Mouse (Mus musculus) liver, embryonic 11.5 days (tissue): ENCODE results near the gene Pex7. TPM values are rescaled to one million over a fixed set of nuclear protein-coding genes. Genes with fewer than 3 reads are reported as not detected.

Source experiments
- ATAC-seq: fragments of 200-750 bp; cut with Nextera tagmentation; replicated peaks from 2 replicates; pipeline ENCODE4 v1.8.0; 2017; ENCODE audit warnings: moderate number of reproducible peaks, mild to moderate bottlenecking, moderate TSS enrichment, moderate library complexity; ENCODE audit not compliant: low FRiP score
- DNase-seq: peaks from one replicate; pipeline ENCODE4 v3.0.0-alpha.2; 2017; ENCODE audit warnings: low spot score
- H3K27ac ChIP-seq: fragments of 300-500 bp; sonication (generic); 2 replicates; pipeline ENCODE4 v1.5.1; 2014; ENCODE audit warnings: mild to moderate bottlenecking, low read depth, low read length, control low read depth
- H3K27me3 ChIP-seq: fragments of 300-500 bp; sonication (generic); replicated peaks from 2 replicates; pipeline ENCODE4 v1.6.1; 2014; ENCODE audit warnings: low read length, mixed read lengths; ENCODE audit not compliant: control insufficient read depth, insufficient read depth
- H3K36me3 ChIP-seq: fragments of 300-500 bp; sonication (generic); 2 replicates; pipeline ENCODE4 v1.6.1; 2014; ENCODE audit warnings: mild to moderate bottlenecking, low read length, moderate library complexity, mixed read lengths; ENCODE audit not compliant: control insufficient read depth, insufficient read depth
- H3K4me1 ChIP-seq: fragments of 300-500 bp; sonication (generic); replicated peaks from 2 replicates; pipeline ENCODE4 v1.6.1; 2014; ENCODE audit warnings: low read length, mixed read lengths; ENCODE audit not compliant: control insufficient read depth, insufficient read depth
- H3K4me2 ChIP-seq: fragments of 300-500 bp; sonication (generic); 2 replicates; pipeline ENCODE4 v1.6.1; 2014; ENCODE audit warnings: mild to moderate bottlenecking, control low read depth, moderate library complexity
- H3K4me3 ChIP-seq: fragments of 300-500 bp; sonication (generic); 2 replicates; pipeline ENCODE4 v1.5.1; 2014; ENCODE audit warnings: low read depth, low read length, control low read depth
- H3K9ac ChIP-seq: fragments of 300-500 bp; sonication (generic); 2 replicates; pipeline ENCODE4 v1.6.1; 2014; ENCODE audit warnings: low read depth, low read length, control low read depth
- H3K9me3 ChIP-seq: fragments of 300-500 bp; sonication (generic); 2 replicates; pipeline ENCODE4 v1.6.1; 2016; ENCODE audit warnings: low read length, inconsistent platforms, mixed read lengths; ENCODE audit not compliant: control insufficient read depth
- whole genome bisulfite sequencing: fragments of 180-500 bp; shearing (Covaris S2); extraction: QIAGEN DNeasy Blood & Tissue Kit; methylation state at CpG from one replicate; pipeline ENCODE4 v1.1.7; 2014; 5-methylcytosine and 5-hydroxymethylcytosine counted together
- polyA plus RNA-seq: library from polyadenylated mRNA; unstranded; fragments of >200 nt; fragmentation: Nextera tagmentation; extraction: Ambion mirVana; gene quantifications from 2 replicates; pipeline ENCODE4 v1.2.1, GENCODE M21; 2014

Pex7 gene
- 40.8 and 43.8 TPM in 2 replicates for polyA plus RNA-seq

DNA sequence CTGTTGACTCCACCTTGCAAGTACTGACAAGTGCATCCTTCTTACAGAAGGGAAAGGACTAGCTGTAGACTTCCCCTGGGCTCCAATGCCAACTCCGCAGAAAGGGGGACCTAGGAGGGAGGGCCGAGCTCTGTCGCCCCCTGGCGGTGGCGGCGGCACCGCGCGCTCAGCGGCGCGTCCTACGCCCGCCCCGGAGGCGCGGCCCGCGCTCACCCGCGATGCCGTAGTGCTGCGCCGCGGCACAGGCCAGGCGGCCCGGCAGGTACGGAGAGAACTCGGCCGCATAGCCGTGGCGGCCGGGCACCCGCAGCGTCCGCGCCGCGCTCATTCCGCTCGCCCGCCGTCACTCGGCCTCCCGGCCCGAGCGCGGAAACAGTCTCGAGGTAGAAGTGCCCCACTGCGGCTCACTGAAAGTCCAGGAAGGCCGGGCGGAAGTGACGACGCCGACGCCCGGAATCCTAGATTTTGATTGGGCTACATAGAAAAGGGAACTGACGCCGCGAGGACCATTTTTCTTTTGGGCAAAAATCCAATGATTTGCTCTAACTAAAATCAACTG is at the start of gene Pex7:
Gene Pex7, minus strand, starts transcription at position 444 of the 559 bp plus-strand sequence.
- Histone ChIP-seq H3K4me3 (peak within 1 kb of the TSS; percentile 61), H3K27ac (peak within 1 kb of the TSS; percentile 79), H3K9ac (peak within 1 kb of the TSS; percentile 71), H3K4me2 (peak within 1 kb of the TSS; percentile 54), H3K27me3 (no peaks in the 10 kb centered on the region), H3K9me3 (no peaks in the 10 kb centered on the region), H3K36me3 (no peaks in the 10 kb centered on the region), H3K4me1 (no peaks in the 10 kb centered on the region; the same call in 1 of the 2 replicates)
- ATAC-seq (peak; percentile 97), DNase-seq (peak; percentile 89)
- WGBS = under 1% methylated on average over 60 of the region's 60 CpGs

DNA sequence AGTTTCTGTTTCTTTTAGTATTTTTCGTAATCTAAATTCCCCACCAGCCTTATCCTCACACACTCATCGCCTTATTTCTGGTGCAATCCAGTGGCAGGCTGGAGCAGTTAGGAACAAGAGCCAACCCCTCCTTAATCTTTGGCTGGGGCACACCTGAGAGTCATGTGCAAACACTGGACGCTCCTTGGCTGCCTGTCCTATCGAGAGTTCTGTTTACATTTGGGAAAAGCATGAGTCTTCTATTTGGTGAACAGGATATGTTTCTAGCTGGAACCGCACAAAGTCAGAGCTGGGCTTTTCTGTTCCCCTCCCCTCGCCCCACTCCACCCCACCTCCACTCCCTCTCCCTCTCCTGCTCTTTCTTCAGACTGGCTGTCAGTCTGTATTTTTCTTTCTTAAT is 49.3 kb upstream of the Pex7 start:
- no peak overlapping the region for H3K4me3 ChIP-seq
- no peaks in the 10 kb centered on the region for H3K36me3 ChIP-seq
- H3K4me2 ChIP-seq = no peak overlapping the region
- H3K4me1 ChIP-seq = peaks cover 14% of the 10 kb centered on the region
- no peak overlapping the region for H3K27ac ChIP-seq
- no peak for ATAC-seq
- no peak for DNase-seq
- H3K9ac ChIP-seq = no peak overlapping the region
- WGBS = 53% methylated on average over 6 of the region's 6 CpGs
- no peaks in the 10 kb centered on the region for H3K27me3 ChIP-seq
- no peaks in the 10 kb centered on the region for H3K9me3 ChIP-seq

DNA sequence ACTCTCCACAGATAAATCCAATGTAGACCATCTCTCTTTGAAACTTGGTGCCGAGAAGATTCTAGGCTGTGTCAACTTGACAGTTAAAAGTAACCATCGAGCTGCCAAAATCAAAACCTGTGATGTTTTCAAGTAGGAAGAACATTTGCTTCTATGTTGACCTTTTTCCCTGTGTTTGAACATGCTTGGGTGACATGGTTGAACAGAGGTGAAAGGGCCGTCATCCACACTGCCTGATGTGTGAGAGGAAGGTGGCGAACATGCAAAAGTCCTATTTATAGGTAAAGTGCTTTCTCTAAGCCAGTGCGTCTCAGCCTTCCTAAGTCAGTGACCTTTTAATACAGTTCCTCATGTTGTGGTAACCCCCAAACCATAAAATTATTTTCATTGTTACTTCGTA is 48.3 kb upstream of the Pex7 start:
- WGBS = 89% methylated on average over 6 of the region's 6 CpGs
- Histone ChIP-seq H3K27me3 (no peaks in the 10 kb centered on the region), H3K36me3 (no peaks in the 10 kb centered on the region), H3K9me3 (no peaks in the 10 kb centered on the region), H3K9ac (no peak overlapping the region), H3K4me3 (no peak overlapping the region), H3K27ac (no peak overlapping the region), H3K4me2 (no peak overlapping the region), H3K4me1 (peaks cover 14% of the 10 kb centered on the region)
- ATAC-seq (no peak), DNase-seq (no peak)

DNA sequence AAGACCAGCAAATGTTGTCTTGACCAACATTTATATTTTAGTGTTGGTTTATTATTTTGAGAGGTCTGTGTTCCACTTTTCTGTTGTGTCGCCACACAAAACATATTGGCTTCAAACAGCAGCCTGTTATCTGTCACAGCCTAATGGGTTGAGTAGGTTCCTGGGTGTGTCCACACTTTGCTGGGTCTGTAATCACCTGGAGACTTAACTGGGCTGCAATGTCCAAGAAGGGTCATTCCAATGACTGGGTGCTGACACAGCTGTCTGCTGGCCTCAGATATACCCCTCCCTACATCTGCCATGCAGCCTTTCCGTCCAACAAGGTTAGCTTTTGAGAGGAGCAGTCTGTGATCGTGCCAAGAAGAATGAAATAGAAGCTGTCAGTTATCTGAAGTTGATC is 47.1 kb upstream of the Pex7 start:
- Histone ChIP-seq H3K9ac (no peak overlapping the region), H3K4me1 (peaks cover 14% of the 10 kb centered on the region), H3K4me2 (no peak overlapping the region), H3K27ac (no peak overlapping the region), H3K36me3 (no peaks in the 10 kb centered on the region), H3K4me3 (no peak overlapping the region), H3K27me3 (no peaks in the 10 kb centered on the region), H3K9me3 (no peaks in the 10 kb centered on the region)
- DNase-seq (no peak), ATAC-seq (peak; percentile 51; the same call in 1 of the 2 replicates)
- WGBS = 58% methylated on average over 3 of the region's 3 CpGs

DNA sequence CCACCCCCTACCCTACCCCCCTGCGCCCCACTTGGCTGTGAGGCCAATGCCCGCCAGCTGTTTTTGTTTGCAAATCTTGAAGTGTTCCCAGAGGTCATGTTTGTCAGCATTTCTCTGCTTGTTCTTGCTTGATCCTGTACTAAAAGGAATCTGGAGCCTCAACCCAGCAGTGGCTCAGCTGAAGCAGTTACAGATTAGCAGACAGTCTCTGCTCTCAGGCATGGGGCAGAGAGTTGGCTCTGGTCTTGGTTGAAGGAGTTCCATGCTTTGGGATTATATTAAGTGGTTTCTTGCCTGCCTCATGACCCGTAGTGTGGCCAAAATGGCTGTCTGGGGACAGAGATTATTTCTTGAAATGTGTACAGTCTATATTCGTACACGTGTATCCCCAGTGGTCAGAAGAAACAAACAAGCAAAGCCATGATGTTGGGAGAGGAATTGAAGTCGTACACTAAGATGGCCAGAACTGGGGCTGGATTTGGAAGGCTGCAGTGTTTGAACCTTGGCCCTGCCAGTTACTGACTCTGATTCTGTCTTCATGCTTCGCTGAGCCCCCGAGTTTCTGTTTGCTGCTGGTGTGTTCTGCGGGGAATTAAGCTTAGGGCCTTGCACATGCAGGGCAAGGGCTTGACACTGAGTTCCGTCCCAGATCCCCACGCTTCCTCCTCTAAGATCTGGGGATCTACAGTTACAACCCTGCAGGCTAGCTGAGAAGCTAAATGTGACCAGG is 45.7 kb upstream of the Pex7 start:
- Histone ChIP-seq H3K9me3 (no peaks in the 10 kb centered on the region), H3K4me3 (no peak overlapping the region), H3K27me3 (no peaks in the 10 kb centered on the region), H3K9ac (no peak overlapping the region), H3K4me2 (no peak overlapping the region), H3K4me1 (peaks cover 14% of the 10 kb centered on the region), H3K27ac (no peak overlapping the region), H3K36me3 (no peaks in the 10 kb centered on the region)
- WGBS = 83% methylated on average over 11 of the region's 11 CpGs
- ATAC-seq = no peak
- DNase-seq = no peak

DNA sequence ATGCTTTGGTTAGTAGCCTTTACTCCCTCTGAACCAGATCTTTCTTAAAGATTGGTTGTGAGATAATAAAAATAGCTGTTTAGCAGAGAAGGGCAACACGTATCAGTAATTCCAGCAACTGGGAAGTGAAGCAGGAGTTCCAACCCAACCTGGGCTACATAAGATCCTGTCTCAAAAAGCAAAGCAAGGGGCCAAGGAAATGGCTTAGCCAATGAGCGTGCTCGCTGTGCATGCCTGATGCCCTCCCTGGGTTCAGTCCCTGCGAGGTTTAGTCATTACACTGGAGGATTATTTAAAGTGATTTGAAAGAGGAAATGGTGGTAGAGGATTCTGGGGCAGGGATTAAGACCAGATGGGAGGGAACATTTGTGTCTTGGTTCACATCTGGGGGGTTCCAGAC is 41.6 kb upstream of the Pex7 start:
- no peak overlapping the region for H3K4me3 ChIP-seq
- H3K4me1 ChIP-seq = no peaks in the 10 kb centered on the region
- DNase-seq (no peak), ATAC-seq (no peak)
- no peaks in the 10 kb centered on the region for H3K36me3 ChIP-seq
- no peaks in the 10 kb centered on the region for H3K9me3 ChIP-seq
- no peak overlapping the region for H3K9ac ChIP-seq
- no peak overlapping the region for H3K27ac ChIP-seq
- H3K27me3 ChIP-seq = no peaks in the 10 kb centered on the region
- WGBS = 86% methylated on average over 4 of the region's 4 CpGs
- no peak overlapping the region for H3K4me2 ChIP-seq

DNA sequence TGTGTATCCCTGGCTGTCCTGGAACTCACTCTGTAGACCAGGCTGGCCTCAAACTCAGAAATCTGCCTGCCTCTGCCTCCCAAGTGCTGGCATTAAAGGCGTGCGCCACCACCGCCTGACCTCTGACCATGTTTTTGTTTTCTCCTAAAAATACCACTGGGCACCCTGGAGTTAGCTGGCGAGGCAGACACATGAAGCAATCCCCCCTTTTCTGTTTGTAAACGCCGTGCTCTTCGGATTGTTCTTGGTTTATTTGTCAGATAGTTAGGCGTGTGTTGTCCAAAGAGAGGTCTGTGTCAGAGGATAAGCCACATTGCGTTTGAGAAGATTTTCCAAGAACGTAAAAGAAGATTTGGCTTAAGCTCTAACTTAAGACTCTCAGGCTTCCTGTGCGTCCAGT is 40.9 kb upstream of the Pex7 start:
- Histone ChIP-seq H3K4me2 (no peak overlapping the region), H3K4me3 (no peak overlapping the region), H3K36me3 (no peaks in the 10 kb centered on the region), H3K9me3 (no peaks in the 10 kb centered on the region), H3K4me1 (no peaks in the 10 kb centered on the region), H3K27ac (no peak overlapping the region), H3K9ac (no peak overlapping the region), H3K27me3 (no peaks in the 10 kb centered on the region)
- WGBS = 84% methylated on average over 11 of the region's 11 CpGs
- ATAC-seq = no peak
- DNase-seq = no peak

DNA sequence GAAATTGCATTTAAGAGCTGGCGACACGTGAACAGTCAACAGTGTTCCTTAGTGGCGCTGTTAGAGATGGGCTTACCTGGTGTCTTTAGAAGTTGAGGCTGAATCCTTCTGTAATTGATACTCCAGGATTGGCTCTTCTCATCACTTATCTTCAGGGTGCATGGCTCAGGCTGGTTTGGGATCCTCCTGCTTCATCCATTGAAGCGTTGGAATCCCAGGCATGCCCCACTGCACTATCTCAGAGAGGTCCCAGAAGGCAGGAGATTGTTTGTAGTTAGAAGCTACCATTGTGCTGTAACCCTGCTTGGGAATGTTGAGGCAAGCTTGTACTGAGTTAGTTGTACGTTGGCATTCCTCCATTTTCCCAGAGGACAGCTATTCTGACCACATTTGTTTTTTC is 40.4 kb upstream of the Pex7 start:
- Histone ChIP-seq H3K27me3 (no peaks in the 10 kb centered on the region), H3K4me3 (no peak overlapping the region), H3K36me3 (no peaks in the 10 kb centered on the region), H3K9me3 (no peaks in the 10 kb centered on the region), H3K27ac (no peak overlapping the region), H3K4me1 (no peaks in the 10 kb centered on the region), H3K9ac (no peak overlapping the region), H3K4me2 (no peak overlapping the region)
- ATAC-seq (no peak), DNase-seq (no peak)
- 79% methylated on average over 5 of the region's 5 CpGs for WGBS

DNA sequence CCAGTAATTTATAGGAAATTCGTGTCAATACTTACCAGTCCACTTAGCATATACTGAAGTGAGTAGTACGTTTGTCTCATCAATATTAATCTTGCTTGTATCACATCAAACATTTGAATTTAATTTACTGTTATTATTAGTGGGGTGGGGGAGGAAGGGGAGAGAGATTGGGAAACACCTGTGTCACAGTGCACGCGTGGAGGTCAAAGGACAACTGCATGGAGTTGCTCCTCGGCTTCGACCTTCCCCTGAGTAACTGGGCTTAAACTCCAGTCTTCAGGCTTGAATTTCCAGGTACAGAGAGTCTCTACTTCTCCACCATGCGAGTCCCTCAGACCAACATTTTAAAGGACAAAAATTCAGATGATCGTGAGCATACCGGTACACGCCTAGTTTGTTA is 40.0 kb upstream of the Pex7 start:
- ATAC-seq = no peak
- no peak for DNase-seq
- Histone ChIP-seq H3K27ac (no peak overlapping the region), H3K27me3 (no peaks in the 10 kb centered on the region), H3K9me3 (no peaks in the 10 kb centered on the region), H3K36me3 (no peaks in the 10 kb centered on the region), H3K4me1 (no peaks in the 10 kb centered on the region), H3K9ac (no peak overlapping the region), H3K4me2 (no peak overlapping the region), H3K4me3 (no peak overlapping the region)
- 89% methylated on average over 10 of the region's 10 CpGs for WGBS
